Mouse (Mus musculus): ENCODE results near the gene Pm20d1. TPM values are rescaled to one million over a fixed set of nuclear protein-coding genes. Genes with fewer than 3 reads are reported as not detected.

The Pm20d1 gene
- total RNA-seq, 2 experiments from 2014 or later = 1.5 to 2.3 TPM

- DNase-seq (ENCODE audit: extremely low spot score in 1 of 2, low spot score in 2 of 2) = no peak
- no peak for TF ChIP-seq CTCF (IDR thresholded peaks at IDR 0.05)
- no peak overlapping the region for H3K4me3 ChIP-seq
- no peak overlapping the region for H3K27ac ChIP-seq
- intact Hi-C loops (cut with DNase I) = no loop called here
These were observed 23.7 kb downstream of the Pm20d1 start for GRCm38 (mm10) chr1:131820887-131821328.

DNA sequence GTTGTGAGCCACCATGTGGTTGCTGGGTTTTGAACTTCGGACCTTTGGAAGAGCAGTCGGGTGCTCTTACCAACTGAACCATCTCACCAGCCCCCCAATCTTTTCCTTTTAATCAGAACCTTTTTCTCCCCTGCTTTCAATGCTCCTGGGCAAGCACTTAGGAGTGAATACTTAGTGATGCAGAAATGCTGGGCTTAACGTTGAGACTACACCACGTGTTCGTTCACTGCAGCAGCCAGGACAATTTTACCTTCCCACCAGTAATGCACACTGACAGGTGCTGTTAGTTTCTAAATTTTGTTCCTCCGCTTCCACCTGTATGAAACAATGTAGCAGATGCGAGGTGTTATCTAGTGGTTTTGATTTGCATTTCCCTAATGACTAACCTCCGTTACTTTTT is 25.1 kb downstream of the Pm20d1 start:
- no peak overlapping the region for H3K4me3 ChIP-seq
- intact Hi-C loops (cut with DNase I) = no loop called here
- DNase-seq (ENCODE audit: extremely low spot score in 1 of 2, low spot score in 2 of 2) = no peak
- H3K27ac ChIP-seq = no peak overlapping the region
- TF ChIP-seq CTCF (IDR thresholded peaks at IDR 0.05) = no peak

DNA sequence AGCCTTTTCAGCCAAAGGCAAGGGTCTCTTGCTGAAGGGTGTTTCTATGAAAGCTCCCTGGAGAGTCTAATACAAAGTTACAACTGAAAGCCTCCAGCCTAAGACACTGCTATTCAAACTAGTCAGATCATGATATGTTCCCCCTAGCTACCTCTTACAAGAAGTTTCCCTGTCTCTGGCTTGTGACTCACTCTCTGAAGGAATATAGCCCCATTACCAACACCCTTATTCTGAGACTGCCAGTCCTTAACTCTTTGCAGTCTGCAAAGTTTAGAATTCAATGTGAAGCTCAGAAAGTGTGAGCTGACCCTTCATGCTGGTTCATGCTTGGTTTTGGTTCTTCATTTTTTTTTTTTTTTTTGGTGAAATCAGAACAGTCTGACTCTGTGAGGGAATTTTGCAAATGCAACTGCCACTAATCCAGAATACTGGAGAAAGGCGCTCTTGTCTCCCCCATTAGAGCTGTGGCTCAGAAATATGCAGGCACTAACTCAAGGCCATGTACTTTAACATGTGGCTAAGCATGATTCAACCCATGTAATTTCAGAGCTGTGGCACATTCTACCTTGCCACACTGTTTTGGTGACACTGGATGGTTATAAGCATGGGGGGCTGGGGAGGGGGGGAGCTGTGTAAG is 25.8 kb downstream of the Pm20d1 start:
- DNase-seq (ENCODE audit: extremely low spot score in 1 of 2, low spot score in 2 of 2) = no peak
- Histone ChIP-seq H3K27ac (no peak overlapping the region), H3K4me3 (no peak overlapping the region)
- intact Hi-C loops (cut with DNase I) = loop anchor here (1.0 kb wide), 1 partner anchor 52 kb away; no protein-coding TSS in a partner anchor
- no peak for TF ChIP-seq CTCF (IDR thresholded peaks at IDR 0.05)

DNA sequence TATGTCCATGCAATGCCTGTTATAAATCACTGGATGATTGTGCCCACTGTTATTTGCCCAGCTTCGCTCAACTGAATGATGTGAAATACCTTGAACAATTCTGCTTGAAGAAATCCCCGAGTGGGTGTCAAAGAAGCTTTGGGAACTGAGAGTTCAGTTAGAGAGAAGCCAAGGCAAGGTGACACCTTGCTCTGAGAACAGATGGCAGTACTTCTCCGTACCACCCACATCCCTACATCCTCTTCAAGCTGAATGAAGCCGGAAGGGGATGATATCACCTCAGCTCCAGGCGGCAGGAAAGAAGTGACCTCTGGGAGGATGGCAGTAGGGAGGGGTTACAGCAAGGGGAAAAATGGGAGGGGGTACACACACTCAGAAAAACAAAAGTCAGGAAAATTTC is 26.4 kb downstream of the Pm20d1 start:
- Histone ChIP-seq H3K27ac (no peak overlapping the region), H3K4me3 (no peak overlapping the region)
- DNase-seq (ENCODE audit: extremely low spot score in 1 of 2, low spot score in 2 of 2) = no peak
- no peak for TF ChIP-seq CTCF (IDR thresholded peaks at IDR 0.05)
- intact Hi-C loops (cut with DNase I) = loop anchor here (1.0 kb wide), 1 partner anchor 52 kb away; no protein-coding TSS in a partner anchor

- no peak for TF ChIP-seq CTCF (IDR thresholded peaks at IDR 0.05)
- DNase-seq (ENCODE audit: extremely low spot score in 1 of 2, low spot score in 2 of 2) = no peak
- no peak overlapping the region for H3K27ac ChIP-seq
- H3K4me3 ChIP-seq = no peak overlapping the region
- intact Hi-C loops (cut with DNase I) = no loop called here
These were observed 27.5 kb downstream of the Pm20d1 start for GRCm38 (mm10) chr1:131824528-131825181.

GRCm38 (mm10) chr1:131827207-131827786 is 30.1 kb downstream of the Pm20d1 start, which contains the start of gene Slc41a1:
Slc41a1 (plus strand) TSS chr1:131827493.
- no peak for DNase-seq (ENCODE audit: extremely low spot score in 1 of 2, low spot score in 2 of 2)
- intact Hi-C loops (cut with DNase I) = no loop called here
- peak within 1 kb of the TSS; percentile 94 for H3K27ac ChIP-seq
- TF ChIP-seq CTCF (IDR thresholded peaks at IDR 0.05) = no peak
- H3K4me3 ChIP-seq = peak within 1 kb of the TSS; percentile 87

DNA sequence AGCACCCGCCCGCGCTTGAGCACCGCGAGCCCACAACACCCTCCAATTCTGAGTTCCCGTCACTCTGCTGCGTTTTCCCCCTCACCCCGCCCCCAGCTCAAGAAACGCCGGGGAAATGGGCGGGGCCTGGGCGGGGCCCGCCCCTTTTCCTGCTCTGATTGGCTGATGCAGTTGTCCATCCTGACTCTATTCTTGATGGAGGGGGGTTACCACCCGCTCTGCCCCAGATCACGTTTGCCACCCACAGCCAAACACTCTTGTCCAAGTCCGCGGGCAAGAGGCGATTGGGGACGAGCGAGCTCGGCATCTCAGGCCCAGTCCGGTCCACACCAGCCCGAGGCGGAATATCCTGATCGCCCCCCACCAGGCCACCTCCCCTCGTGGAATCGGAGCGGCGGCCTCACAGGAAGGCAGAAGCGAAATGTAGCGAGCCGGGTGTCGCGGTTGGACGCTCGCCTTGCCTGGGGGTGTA is 30.6 kb downstream of the Pm20d1 start:
- peak; percentile 93 for DNase-seq (ENCODE audit: extremely low spot score in 1 of 2, low spot score in 2 of 2)
- Histone ChIP-seq H3K27ac (peak overlapping the region; percentile 94), H3K4me3 (peak overlapping the region; percentile 87)
- TF ChIP-seq CTCF (IDR thresholded peaks at IDR 0.05) = no peak
- intact Hi-C loops (cut with DNase I) = loop anchor here (1.0 kb wide), 1 partner anchor 82 kb away; the partner anchor contains the start of gene Nucks1

GRCm38 (mm10) chr1:131828297-131829126 is 31.3 kb downstream of the Pm20d1 start:
- DNase-seq (ENCODE audit: extremely low spot score in 1 of 2, low spot score in 2 of 2) = peak; percentile 29 to 36
- peak overlapping the region; percentile 94 for H3K27ac ChIP-seq

GRCm38 (mm10) chr1:131829279-131829678 is 32.1 kb downstream of the Pm20d1 start:
- Histone ChIP-seq H3K27ac (peak overlapping the region; percentile 30), H3K4me3 (peak overlapping the region; percentile 87)
- no peak for TF ChIP-seq CTCF (IDR thresholded peaks at IDR 0.05)
- DNase-seq (ENCODE audit: extremely low spot score in 1 of 2, low spot score in 2 of 2) = no peak
- intact Hi-C loops (cut with DNase I) = no loop called here

More at GRCm38 (mm10) chr1:131828297-131829126, 31.3 kb downstream of the Pm20d1 start:
- no peak for TF ChIP-seq CTCF (IDR thresholded peaks at IDR 0.05)
- intact Hi-C loops (cut with DNase I) = loop anchor here (1.0 kb wide), 1 partner anchor 82 kb away; the partner anchor contains the start of gene Nucks1
- H3K4me3 ChIP-seq = peak overlapping the region; percentile 87

- TF ChIP-seq CTCF (IDR thresholded peaks at IDR 0.05) = no peak
- peak overlapping the region; percentile 14; the same call in 1 of the 2 replicates for H3K4me3 ChIP-seq
- no peak overlapping the region for H3K27ac ChIP-seq
- DNase-seq (ENCODE audit: extremely low spot score in 1 of 2, low spot score in 2 of 2) = no peak
- intact Hi-C loops (cut with DNase I) = no loop called here
These were observed 33.4 kb downstream of the Pm20d1 start for GRCm38 (mm10) chr1:131830561-131830960.

DNA sequence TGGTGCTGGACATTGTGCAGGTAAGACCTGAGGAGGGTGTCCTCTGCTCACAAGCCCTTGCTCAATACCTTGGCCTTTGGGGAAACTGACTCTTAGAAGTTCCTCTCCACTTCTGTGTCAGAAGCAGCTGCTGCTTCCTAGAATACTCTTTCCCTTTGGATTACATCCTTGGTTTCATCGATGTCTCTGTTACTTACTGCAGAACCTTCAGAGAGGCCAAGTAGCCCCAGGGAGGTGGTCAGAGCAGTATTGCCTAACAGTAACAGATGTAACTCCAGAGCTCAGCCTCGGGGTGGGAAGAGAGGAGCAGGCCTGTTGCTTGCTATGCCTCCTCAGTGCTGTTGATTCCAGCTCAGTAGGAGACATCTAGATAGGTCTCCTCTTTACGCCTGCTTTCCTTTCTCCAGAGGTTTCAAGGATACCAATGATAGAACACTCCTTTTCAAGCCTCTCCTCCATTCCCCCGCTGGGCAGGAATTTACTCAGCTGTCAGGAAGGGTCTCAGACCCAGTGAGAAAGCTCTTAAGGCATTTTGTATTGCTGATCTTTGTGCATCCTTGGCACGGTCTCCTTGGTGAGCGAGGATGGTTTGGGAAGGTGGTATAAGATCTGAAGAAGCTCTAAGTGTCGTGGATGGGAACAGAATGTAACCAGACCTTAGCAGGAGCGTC is 33.9 kb downstream of the Pm20d1 start:
- TF ChIP-seq CTCF (IDR thresholded peaks at IDR 0.05) = no peak
- no peak for DNase-seq (ENCODE audit: extremely low spot score in 1 of 2, low spot score in 2 of 2)
- no peak overlapping the region for H3K27ac ChIP-seq
- H3K4me3 ChIP-seq = peak overlapping the region; percentile 14; the same call in 1 of the 2 replicates
- intact Hi-C loops (cut with DNase I) = no loop called here
